Mouse (Mus musculus): ENCODE results near the gene Rgs13.

Gene Rgs13

GRCm38 (mm10) chr1:144177166-144177565, at the start of gene Rgs13:
Gene Rgs13 (minus strand): TSS chr1:144177372.
- no peak for DNase-seq (ENCODE audit: low spot score)

GRCm38 (mm10) chr1:144215230-144215629, 38.1 kb upstream of the Rgs13 start:
- DNase-seq (ENCODE audit: low spot score): no peak

- no peak for DNase-seq (ENCODE audit: low spot score)
Observed at GRCm38 (mm10) chr1:144210912-144211311, 33.7 kb upstream of the Rgs13 start.

GRCm38 (mm10) chr1:144206281-144207061, 29.3 kb upstream of the Rgs13 start:
- DNase-seq (ENCODE audit: low spot score): no peak

- no peak for DNase-seq (ENCODE audit: low spot score)
Observed at GRCm38 (mm10) chr1:144204766-144205165, 27.6 kb upstream of the Rgs13 start.

GRCm38 (mm10) chr1:144202939-144203338, 25.8 kb upstream of the Rgs13 start:
- DNase-seq (ENCODE audit: low spot score): peak; percentile 22

GRCm38 (mm10) chr1:144200496-144200895, 23.3 kb upstream of the Rgs13 start:
- no peak for DNase-seq (ENCODE audit: low spot score)

GRCm38 (mm10) chr1:144199538-144199937, 22.4 kb upstream of the Rgs13 start:
- no peak for DNase-seq (ENCODE audit: low spot score)

GRCm38 (mm10) chr1:144197684-144198083, 20.5 kb upstream of the Rgs13 start:
- DNase-seq (ENCODE audit: low spot score): no peak

- DNase-seq (ENCODE audit: low spot score): no peak
Observed at GRCm38 (mm10) chr1:144186655-144187396, 9.7 kb upstream of the Rgs13 start.

- peak; percentile 4 for DNase-seq (ENCODE audit: low spot score)
Observed at GRCm38 (mm10) chr1:144184955-144185715, 8.0 kb upstream of the Rgs13 start.

GRCm38 (mm10) chr1:144183622-144184021, 6.5 kb upstream of the Rgs13 start:
- DNase-seq (ENCODE audit: low spot score): no peak

- no peak for DNase-seq (ENCODE audit: low spot score)
Observed at GRCm38 (mm10) chr1:144179559-144179958, 2.4 kb upstream of the Rgs13 start.

GRCm38 (mm10) chr1:144178281-144178957, 1.2 kb upstream of the Rgs13 start:
- DNase-seq (ENCODE audit: low spot score): no peak

GRCm38 (mm10) chr1:144177620-144178019, 448 bp upstream of the Rgs13 start:
- DNase-seq (ENCODE audit: low spot score): no peak

GRCm38 (mm10) chr1:144174760-144175159, 2.4 kb downstream of the Rgs13 start:
- no peak for DNase-seq (ENCODE audit: low spot score)

- no peak for DNase-seq (ENCODE audit: low spot score)
Observed at GRCm38 (mm10) chr1:144173568-144174036, 3.6 kb downstream of the Rgs13 start.

- DNase-seq (ENCODE audit: low spot score): no peak
Observed at GRCm38 (mm10) chr1:144168921-144169320, 8.3 kb downstream of the Rgs13 start.

GRCm38 (mm10) chr1:144167761-144168160, 9.4 kb downstream of the Rgs13 start:
- DNase-seq (ENCODE audit: low spot score): no peak

- no peak for DNase-seq (ENCODE audit: low spot score)
Observed at GRCm38 (mm10) chr1:144166897-144167296, 10.3 kb downstream of the Rgs13 start.

GRCm38 (mm10) chr1:144166275-144166674, 10.9 kb downstream of the Rgs13 start:
- no peak for DNase-seq (ENCODE audit: low spot score)

GRCm38 (mm10) chr1:144152526-144152925, 24.6 kb downstream of the Rgs13 start:
- DNase-seq (ENCODE audit: low spot score): no peak
